Mouse (Mus musculus) MEL (cell line): ENCODE results near the gene Pcgf2.

Experiments
- BHLHE40 ChIP-seq: IDR thresholded peaks from 2 replicates; pipeline ENCODE4 v1.6.1; 2012; ENCODE audit warnings: low read depth, mild to moderate bottlenecking, inconsistent platforms, low read length, improper control_type of control experiment, borderline replicate concordance
- CHD1 ChIP-seq: IDR thresholded peaks from 2 replicates; pipeline ENCODE4 v1.6.1; 2012; ENCODE audit warnings: low read depth, mild to moderate bottlenecking, inconsistent platforms, low read length, improper control_type of control experiment
- CHD2 ChIP-seq: IDR thresholded peaks from 2 replicates; pipeline ENCODE4 v1.6.1; 2011; ENCODE audit warnings: low read length, improper control_type of control experiment
- CTCF ChIP-seq, 3 experiments: IDR thresholded peaks in 2 of 3; conservative IDR thresholded peaks in 1 of 3; 2 replicates each; pipeline ENCODE4 v1.5.1; 2011 to 2012; ENCODE audit warnings: low read length in 3 of 3, low read depth in 2 of 3, mild to moderate bottlenecking in 2 of 3, improper control_type of control experiment in 1 of 3, inconsistent platforms in 1 of 3, mixed read lengths in 1 of 3, moderate library complexity in 1 of 3; ENCODE audit not compliant: control insufficient read depth in 1 of 3, insufficient read depth in 1 of 3, poor library complexity in 1 of 3, severe bottlenecking in 1 of 3
- EP300 ChIP-seq, 2 experiments: IDR thresholded peaks; 2 replicates each; pipeline ENCODE4 v1.6.1; 2011; ENCODE audit warnings: improper control_type of control experiment in 2 of 2, low read length in 2 of 2, low read depth in 1 of 2, mild to moderate bottlenecking in 1 of 2
- GABPA ChIP-seq: IDR thresholded peaks from 2 replicates; pipeline ENCODE4 v1.6.1; 2012; ENCODE audit warnings: low read depth, mild to moderate bottlenecking, inconsistent platforms, low read length, improper control_type of control experiment, moderate library complexity
- POLR2A ChIP-seq, 2 experiments: IDR thresholded peaks; 2 replicates each; pipeline ENCODE4 v1.6.1; 2011 to 2012; ENCODE audit warnings: low read length in 2 of 2, mild to moderate bottlenecking in 2 of 2, control low read depth in 1 of 2, improper control_type of control experiment in 1 of 2, low read depth in 1 of 2, moderate library complexity in 1 of 2; ENCODE audit not compliant: control insufficient read depth in 1 of 2, insufficient read depth in 1 of 2, poor library complexity in 1 of 2
- SIN3A ChIP-seq: IDR thresholded peaks from 2 replicates; pipeline ENCODE4 v1.6.1; 2012; ENCODE audit warnings: low read length, improper control_type of control experiment, inconsistent platforms
- TBP ChIP-seq: IDR thresholded peaks from 2 replicates; pipeline ENCODE4 v1.8.0; 2011; ENCODE audit warnings: low read depth, low read length, improper control_type of control experiment
- USF2 ChIP-seq, 2 experiments: IDR thresholded peaks; 2 replicates each; pipeline ENCODE4 v1.6.1; 2011 to 2012; ENCODE audit warnings: improper control_type of control experiment in 2 of 2, low read length in 2 of 2, borderline replicate concordance in 1 of 2, inconsistent platforms in 1 of 2, low read depth in 1 of 2, mild to moderate bottlenecking in 1 of 2; ENCODE audit not compliant: insufficient read depth in 1 of 2
- ZMIZ1 ChIP-seq: IDR thresholded peaks from 2 replicates; pipeline ENCODE4 v1.6.1; 2012; ENCODE audit warnings: low read depth, mild to moderate bottlenecking, inconsistent platforms, low read length, improper control_type of control experiment, moderate library complexity

- TF ChIP-seq GABPA (no peak), USF2 (IDR thresholded peaks at IDR 0.05; ENCODE audit: borderline replicate concordance in 1 of 2, insufficient read depth in 1 of 2, low read depth in 1 of 2, low read length in 2 of 2) (no peak), CHD2 (no peak), POLR2A (IDR thresholded peaks at IDR 0.05; ENCODE audit: control insufficient read depth in 1 of 2, insufficient read depth in 1 of 2, low read depth in 1 of 2, low read length in 2 of 2, poor library complexity in 1 of 2) (no peak), BHLHE40 (no peak), CTCF (IDR thresholded peaks at IDR 0.05 in 2 of 3, conservative IDR thresholded peaks at IDR 0.05 in 1 of 3; ENCODE audit: control insufficient read depth in 1 of 3, insufficient read depth in 1 of 3, low read depth in 2 of 3, low read length in 3 of 3, poor library complexity in 1 of 3, severe bottlenecking in 1 of 3) (no peak), SIN3A (no peak), ZMIZ1 (no peak), TBP (no peak), CHD1 (no peak), EP300 (IDR thresholded peaks at IDR 0.05; ENCODE audit: low read depth in 1 of 2, low read length in 2 of 2) (no peak)
Observed at GRCm38 (mm10) chr11:97665431-97665830, 34.9 kb downstream of the Pcgf2 start.
